In genomic region chr17:62292703-62293102, GRCm38 (mm10) we compare ENCODE assay signal across 19 mouse cellular contexts.
DNase-seq lines count a peak whose midpoint lies in the region; ATAC-seq and TF ChIP-seq lines count a peak whose summit lies in the region.
"Had no signal": no experiment of that assay in that cellular context is flagged by ENCODE, and none has a peak within 500 bp of the region (broad histone marks: within the 10 kb centered on the region; RNA-seq: fewer than 3 reads in every experiment).

No protein-coding gene starts in this region.

- no peak for TF ChIP-seq POLR2A in MEL (IDR thresholded peaks at IDR 0.05; ENCODE audit: control insufficient read depth in 1 of 2, insufficient read depth in 1 of 2, low read depth in 1 of 2, low read length in 2 of 2, poor library complexity in 1 of 2)

- H3K36me3 ChIP-seq in MEL (ENCODE audit: control insufficient read depth in 1 of 2, insufficient read depth in 2 of 2, low read length in 2 of 2) = peaks cover 0 to 37% of the 10 kb centered on the region in 2 experiments; a peak in 2 of 4 replicates
- H3K36me3 ChIP-seq: embryonic facial prominence, embryonic 10.5 days; embryonic facial prominence, embryonic 12.5 days; forebrain, embryonic 15.5 days had no signal

- no peaks in the 10 kb centered on the region for H3K9me3 ChIP-seq in MEL (replicated peaks; ENCODE audit: insufficient read depth, low read length)
- H3K9me3 ChIP-seq: embryonic facial prominence, embryonic 10.5 days; embryonic facial prominence, embryonic 12.5 days; forebrain, embryonic 13.5 days; forebrain, embryonic 15.5 days had no signal

- H3K79me2 ChIP-seq in MEL (ENCODE audit: control insufficient read depth, insufficient read depth, low read length, poor library complexity) = no peaks in the 10 kb centered on the region

- no peak overlapping the region for H3K4me3 ChIP-seq in MEL (ENCODE audit: control insufficient read depth in 1 of 2, insufficient read depth in 1 of 2, low read depth in 2 of 2, low read length in 2 of 2)
- H3K4me3 ChIP-seq: embryonic facial prominence, embryonic 10.5 days; embryonic facial prominence, embryonic 12.5 days; forebrain, embryonic 13.5 days; forebrain, embryonic 15.5 days had no signal

- peaks cover 12 to 17% of the 10 kb centered on the region in 2 experiments for H3K4me1 ChIP-seq in MEL (ENCODE audit: control insufficient read depth in 1 of 2, insufficient read depth in 2 of 2, low read length in 2 of 2)
- H3K4me1 ChIP-seq: embryonic facial prominence, embryonic 10.5 days; embryonic facial prominence, embryonic 12.5 days; forebrain, embryonic 13.5 days; forebrain, embryonic 15.5 days had no signal

- peak; percentile 98 to 99 for TF ChIP-seq EP300 in MEL (IDR thresholded peaks at IDR 0.05; ENCODE audit: low read depth in 1 of 2, low read length in 2 of 2)

- DNase-seq in MEL (ENCODE audit: low read depth, low spot score) = peak; percentile 81
- DNase-seq in gastrocnemius, adult 8-10 months (ENCODE audit: low spot score in 2 of 2) = no peak
- DNase-seq in adrenal gland, postnatal 4 days (ENCODE audit: low spot score in 2 of 2) = no peak
- DNase-seq in ovary, adult 18-20 months (ENCODE audit: low spot score) = no peak
- DNase-seq: adrenal gland, postnatal 10 days; adrenal gland, postnatal 25 days; cerebellum, adult 11-12 months; cerebellum, adult 2 months; cerebellum, adult 9-10 months; cerebellum, postnatal 10 days; cerebellum, postnatal 25 days; forebrain, postnatal 0 days had no signal

- TF ChIP-seq RAD21 in MEL (IDR thresholded peaks at IDR 0.05; ENCODE audit: low read depth, low read length) = no peak

- H3K9ac ChIP-seq in MEL (ENCODE audit: control insufficient read depth, low read depth, low read length, poor library complexity, severe bottlenecking) = no peak overlapping the region
- H3K9ac ChIP-seq: embryonic facial prominence, embryonic 12.5 days; forebrain, embryonic 13.5 days; forebrain, embryonic 15.5 days; forebrain, postnatal 0 days had no signal

- no peaks in the 10 kb centered on the region for H3K27me3 ChIP-seq in MEL (ENCODE audit: control insufficient read depth in 1 of 2, insufficient read depth in 2 of 2, low read length in 2 of 2)
- H3K27me3 ChIP-seq: embryonic facial prominence, embryonic 12.5 days; forebrain, embryonic 13.5 days; forebrain, embryonic 15.5 days; Patski had no signal

- ATAC-seq in common myeloid progenitor, adult 5-6 weeks (replicated peaks; ENCODE audit: low read depth, poor library complexity, severe bottlenecking) = peak; percentile 60
- ATAC-seq: activated CD4-positive, CD25-positive, alpha-beta regulatory T cell, adult 4 months; forebrain, embryonic 13.5 days; forebrain, embryonic 15.5 days; forebrain, postnatal 0 days; Patski had no signal

- peak overlapping the region; percentile 96 for H3K27ac ChIP-seq in MEL (ENCODE audit: control insufficient read depth, low read depth, low read length)
- H3K27ac ChIP-seq: embryonic facial prominence, embryonic 10.5 days; embryonic facial prominence, embryonic 12.5 days; forebrain, embryonic 13.5 days; forebrain, embryonic 15.5 days had no signal

- TF ChIP-seq CTCF in MEL (IDR thresholded peaks at IDR 0.05 in 2 of 3, conservative IDR thresholded peaks at IDR 0.05 in 1 of 3; ENCODE audit: control insufficient read depth in 1 of 3, insufficient read depth in 1 of 3, low read depth in 2 of 3, low read length in 3 of 3, poor library complexity in 1 of 3, severe bottlenecking in 1 of 3) = no peak

TF ChIP-seq in MEL, 35 proteins besides CTCF, POLR2A, EP300 and RAD21:
- TF ChIP-seq SIN3A (IDR thresholded peaks at IDR 0.05; ENCODE audit: low read length) = peak; percentile 82
- TF ChIP-seq MXI1 (IDR thresholded peaks at IDR 0.05; ENCODE audit: low read depth, low read length) = no peak
- 0 out of 2 replicates have a peak, but pooled peaks have one; percentile 20 for TF ChIP-seq MAZ (IDR thresholded peaks at IDR 0.05; ENCODE audit: low read depth, low read length)
- TF ChIP-seq NELFE (IDR thresholded peaks at IDR 0.05; ENCODE audit: low read depth, low read length) = no peak
- no peak for TF ChIP-seq ZMIZ1 (IDR thresholded peaks at IDR 0.05; ENCODE audit: low read depth, low read length)
- TF ChIP-seq NRF1 (IDR thresholded peaks at IDR 0.05; ENCODE audit: insufficient read depth, low read depth, low read length, poor library complexity, severe bottlenecking) = no peak
- no peak for TF ChIP-seq ZC3H11A (IDR thresholded peaks at IDR 0.05; ENCODE audit: low read depth, low read length)
- TF ChIP-seq E2F4 (IDR thresholded peaks at IDR 0.05; ENCODE audit: borderline replicate concordance, low read depth, low read length) = no peak
- no peak for TF ChIP-seq KAT2A (conservative IDR thresholded peaks at IDR 0.05; ENCODE audit: low read depth, low read length)
- TF ChIP-seq RCOR1 (IDR thresholded peaks at IDR 0.05; ENCODE audit: low read depth, low read length) = peak; percentile 79
- TF ChIP-seq CHD2 (IDR thresholded peaks at IDR 0.05; ENCODE audit: low read length) = no peak
- peak; percentile 97 for TF ChIP-seq ETS1 (IDR thresholded peaks at IDR 0.05; ENCODE audit: low read depth, low read length)
- no peak for TF ChIP-seq GABPA (IDR thresholded peaks at IDR 0.05; ENCODE audit: low read depth, low read length)
- peak; percentile 61 for TF ChIP-seq TAL1 (IDR thresholded peaks at IDR 0.05; ENCODE audit: low read length)
- TF ChIP-seq ZKSCAN1 (IDR thresholded peaks at IDR 0.05; ENCODE audit: low read depth, low read length) = no peak
- TF ChIP-seq MAFK (IDR thresholded peaks at IDR 0.05; ENCODE audit: borderline replicate concordance, low read depth, low read length) = no peak
- no peak for TF ChIP-seq ELF1 (IDR thresholded peaks at IDR 0.05; ENCODE audit: low read depth, low read length)
- TF ChIP-seq CHD1 (IDR thresholded peaks at IDR 0.05; ENCODE audit: low read depth, low read length) = no peak
- TF ChIP-seq UBTF (IDR thresholded peaks at IDR 0.05; ENCODE audit: borderline replicate concordance, insufficient read depth, low read depth, low read length) = no peak
- peak; percentile 31; the same call in 1 of the 2 replicates for TF ChIP-seq TBP (IDR thresholded peaks at IDR 0.05; ENCODE audit: low read depth, low read length)
- no peak for TF ChIP-seq MYC (IDR thresholded peaks at IDR 0.05; ENCODE audit: low read depth, low read length)
- no peak for TF ChIP-seq USF1 (IDR thresholded peaks at IDR 0.05; ENCODE audit: low read depth, low read length)
- TF ChIP-seq TCF12 (IDR thresholded peaks at IDR 0.05; ENCODE audit: low read depth, low read length) = peak; percentile 95
- no peak for TF ChIP-seq POLR2AphosphoS5 (IDR thresholded peaks at IDR 0.05; ENCODE audit: borderline replicate concordance, low read depth, low read length)
- TF ChIP-seq ZNF384 (IDR thresholded peaks at IDR 0.05; ENCODE audit: low read depth, low read length) = no peak
- no peak for TF ChIP-seq BHLHE40 (IDR thresholded peaks at IDR 0.05; ENCODE audit: borderline replicate concordance, low read depth, low read length)
- TF ChIP-seq SMC3 (IDR thresholded peaks at IDR 0.05; ENCODE audit: low read depth, low read length) = no peak
- TF ChIP-seq HCFC1 (IDR thresholded peaks at IDR 0.05; ENCODE audit: low read depth, low read length) = no peak
- no peak for TF ChIP-seq USF2 (IDR thresholded peaks at IDR 0.05; ENCODE audit: borderline replicate concordance in 1 of 2, insufficient read depth in 1 of 2, low read depth in 1 of 2, low read length in 2 of 2)
- TF ChIP-seq GATA1 (IDR thresholded peaks at IDR 0.05; ENCODE audit: low read depth, low read length) = peak; percentile 94
- no peak for TF ChIP-seq POLR2AphosphoS2 (IDR thresholded peaks at IDR 0.05; ENCODE audit: low read length)
- no peak for TF ChIP-seq MEF2A (IDR thresholded peaks at IDR 0.05; ENCODE audit: extremely low read depth, insufficient replicate concordance, low read depth, low read length, poor library complexity, severe bottlenecking)
- peak; percentile 78 for TF ChIP-seq JUND (IDR thresholded peaks at IDR 0.05; ENCODE audit: low read depth, low read length)
- peak; percentile 96 for TF ChIP-seq MYB (IDR thresholded peaks at IDR 0.05; ENCODE audit: low read depth, low read length)
- TF ChIP-seq MAX (IDR thresholded peaks at IDR 0.05; ENCODE audit: low read length) = no peak; the same call in 1 of the 2 replicates
TF ChIP-seq in MEL: peak in this region for 10.
